Mouse (Mus musculus): ENCODE data around the gene Rpl36a.

The Rpl36a gene

GRCm38 (mm10) chrX:134585103-134586002 is at the start of gene Rpl36a:
TSS of gene Rpl36a (plus strand) at chrX:134585654.
- DNase-seq (ENCODE audit: low read depth, low spot score): peak; percentile 95

- DNase-seq (ENCODE audit: low read depth, low spot score): peak; percentile 52
Observed at GRCm38 (mm10) chrX:134539795-134540194, 45.7 kb upstream of the Rpl36a start.

- peak; percentile 55 for DNase-seq (ENCODE audit: low read depth, low spot score)
Observed at GRCm38 (mm10) chrX:134540414-134541135, 44.9 kb upstream of the Rpl36a start.

- DNase-seq (ENCODE audit: low read depth, low spot score): peak; percentile 65
Observed at GRCm38 (mm10) chrX:134541145-134541954, 44.1 kb upstream of the Rpl36a start, which contains the start of gene Timm8a1. TSS of gene Timm8a1 (minus strand) at chrX:134541865.

- DNase-seq (ENCODE audit: low read depth, low spot score): no peak
Observed at GRCm38 (mm10) chrX:134541955-134542308, 43.5 kb upstream of the Rpl36a start.

- no peak for DNase-seq (ENCODE audit: low read depth, low spot score)
Observed at GRCm38 (mm10) chrX:134547330-134547729, 38.1 kb upstream of the Rpl36a start.

- peak; percentile 81 for DNase-seq (ENCODE audit: low read depth, low spot score)
Observed at GRCm38 (mm10) chrX:134550903-134551302, 34.6 kb upstream of the Rpl36a start.

- DNase-seq (ENCODE audit: low read depth, low spot score): no peak
Observed at GRCm38 (mm10) chrX:134553326-134553725, 32.1 kb upstream of the Rpl36a start.

- no peak for DNase-seq (ENCODE audit: low read depth, low spot score)
Observed at GRCm38 (mm10) chrX:134554425-134554824, 31.0 kb upstream of the Rpl36a start.

- DNase-seq (ENCODE audit: low read depth, low spot score): no peak
Observed at GRCm38 (mm10) chrX:134564326-134564725, 21.1 kb upstream of the Rpl36a start.

GRCm38 (mm10) chrX:134566536-134567222 is 18.8 kb upstream of the Rpl36a start:
- DNase-seq (ENCODE audit: low read depth, low spot score): no peak

- no peak for DNase-seq (ENCODE audit: low read depth, low spot score)
Observed at GRCm38 (mm10) chrX:134577896-134578295, 7.6 kb upstream of the Rpl36a start.

- DNase-seq (ENCODE audit: low read depth, low spot score): no peak
Observed at GRCm38 (mm10) chrX:134580528-134581305, 4.7 kb upstream of the Rpl36a start.

GRCm38 (mm10) chrX:134582270-134582669 is 3.2 kb upstream of the Rpl36a start:
- no peak for DNase-seq (ENCODE audit: low read depth, low spot score)

- no peak for DNase-seq (ENCODE audit: low read depth, low spot score)
Observed at GRCm38 (mm10) chrX:134582888-134583669, 2.4 kb upstream of the Rpl36a start, which contains the start of gene Btk. TSS of gene Btk (minus strand) at chrX:134583570.

- no peak for DNase-seq (ENCODE audit: low read depth, low spot score)
Observed at GRCm38 (mm10) chrX:134586447-134586846, 993 bp downstream of the Rpl36a start.

- peak; percentile 74 for DNase-seq (ENCODE audit: low read depth, low spot score)
Observed at GRCm38 (mm10) chrX:134588261-134588660, 2.8 kb downstream of the Rpl36a start.

- no peak for DNase-seq (ENCODE audit: low read depth, low spot score)
Observed at GRCm38 (mm10) chrX:134588997-134589396, 3.5 kb downstream of the Rpl36a start.

- no peak for DNase-seq (ENCODE audit: low read depth, low spot score)
Observed at GRCm38 (mm10) chrX:134589836-134590235, 4.4 kb downstream of the Rpl36a start.
